Mouse (Mus musculus): ENCODE data around the gene Carmil1. TPM values are rescaled to one million over a fixed set of nuclear protein-coding genes. Genes with fewer than 3 reads are reported as not detected.

The Carmil1 gene
- polyA plus RNA-seq, 1 experiment from 2014 or later: 30.0 TPM

- DNase-seq (ENCODE audit: low spot score) (no peak), ATAC-seq (replicated peaks; ENCODE audit: low FRiP score) (no peak)
- Histone ChIP-seq H3K4me1 (replicated peaks; ENCODE audit: control insufficient read depth, insufficient read depth, low read length) (no peaks in the 10 kb centered on the region), H3K27me3 (ENCODE audit: control insufficient read depth, insufficient read depth, low read length) (no peaks in the 10 kb centered on the region), H3K36me3 (ENCODE audit: control insufficient read depth, insufficient read depth, low read length) (no peaks in the 10 kb centered on the region), H3K9me3 (ENCODE audit: control insufficient read depth, low read length) (no peaks in the 10 kb centered on the region), H3K27ac (ENCODE audit: low read depth, low read length) (no peak overlapping the region), H3K4me2 (ENCODE audit: low read depth, low read length, severe bottlenecking) (no peak overlapping the region), H3K9ac (ENCODE audit: low read length) (no peak overlapping the region), H3K4me3 (ENCODE audit: low read depth, low read length) (no peak overlapping the region)
- 70% methylated on average over 5 of the region's 5 CpGs for WGBS
Measured at GRCm38 (mm10) chr13:24027191-24028170, 253.1 kb downstream of the Carmil1 start.

- Histone ChIP-seq H3K4me2 (ENCODE audit: low read depth, low read length, severe bottlenecking) (no peak overlapping the region), H3K4me3 (ENCODE audit: low read depth, low read length) (no peak overlapping the region), H3K4me1 (replicated peaks; ENCODE audit: control insufficient read depth, insufficient read depth, low read length) (no peaks in the 10 kb centered on the region), H3K9me3 (ENCODE audit: control insufficient read depth, low read length) (no peaks in the 10 kb centered on the region), H3K27ac (ENCODE audit: low read depth, low read length) (no peak overlapping the region), H3K36me3 (ENCODE audit: control insufficient read depth, insufficient read depth, low read length) (no peaks in the 10 kb centered on the region), H3K27me3 (ENCODE audit: control insufficient read depth, insufficient read depth, low read length) (no peaks in the 10 kb centered on the region), H3K9ac (ENCODE audit: low read length) (no peak overlapping the region)
- ATAC-seq (replicated peaks; ENCODE audit: low FRiP score) (no peak), DNase-seq (ENCODE audit: low spot score) (no peak)
- WGBS: 93% methylated on average over 4 of the region's 4 CpGs
Measured at GRCm38 (mm10) chr13:24018515-24018914, 262.1 kb downstream of the Carmil1 start.

GRCm38 (mm10) chr13:24005528-24005927 is 275.1 kb downstream of the Carmil1 start:
- WGBS: 78% methylated on average over 2 of the region's 2 CpGs
- DNase-seq (ENCODE audit: low spot score) (no peak), ATAC-seq (replicated peaks; ENCODE audit: low FRiP score) (no peak)
- Histone ChIP-seq H3K4me2 (ENCODE audit: low read depth, low read length, severe bottlenecking) (no peak overlapping the region), H3K36me3 (ENCODE audit: control insufficient read depth, insufficient read depth, low read length) (no peaks in the 10 kb centered on the region), H3K27ac (ENCODE audit: low read depth, low read length) (no peak overlapping the region), H3K4me3 (ENCODE audit: low read depth, low read length) (no peak overlapping the region), H3K9me3 (ENCODE audit: control insufficient read depth, low read length) (no peaks in the 10 kb centered on the region), H3K9ac (ENCODE audit: low read length) (no peak overlapping the region), H3K4me1 (replicated peaks; ENCODE audit: control insufficient read depth, insufficient read depth, low read length) (no peaks in the 10 kb centered on the region), H3K27me3 (ENCODE audit: control insufficient read depth, insufficient read depth, low read length) (no peaks in the 10 kb centered on the region)

GRCm38 (mm10) chr13:24001797-24002196 is 278.8 kb downstream of the Carmil1 start:
- Histone ChIP-seq H3K9me3 (ENCODE audit: control insufficient read depth, low read length) (no peaks in the 10 kb centered on the region), H3K36me3 (ENCODE audit: control insufficient read depth, insufficient read depth, low read length) (no peaks in the 10 kb centered on the region), H3K9ac (ENCODE audit: low read length) (no peak overlapping the region), H3K4me2 (ENCODE audit: low read depth, low read length, severe bottlenecking) (no peak overlapping the region), H3K4me1 (replicated peaks; ENCODE audit: control insufficient read depth, insufficient read depth, low read length) (no peaks in the 10 kb centered on the region), H3K27me3 (ENCODE audit: control insufficient read depth, insufficient read depth, low read length) (no peaks in the 10 kb centered on the region), H3K27ac (ENCODE audit: low read depth, low read length) (no peak overlapping the region), H3K4me3 (ENCODE audit: low read depth, low read length) (no peak overlapping the region)
- DNase-seq (ENCODE audit: low spot score): no peak
- 68% methylated on average over 2 of the region's 2 CpGs for WGBS
- no peak for ATAC-seq (replicated peaks; ENCODE audit: low FRiP score)

- Histone ChIP-seq H3K4me1 (replicated peaks; ENCODE audit: control insufficient read depth, insufficient read depth, low read length) (no peaks in the 10 kb centered on the region), H3K36me3 (ENCODE audit: control insufficient read depth, insufficient read depth, low read length) (no peaks in the 10 kb centered on the region), H3K27ac (ENCODE audit: low read depth, low read length) (no peak overlapping the region), H3K27me3 (ENCODE audit: control insufficient read depth, insufficient read depth, low read length) (no peaks in the 10 kb centered on the region), H3K4me2 (ENCODE audit: low read depth, low read length, severe bottlenecking) (no peak overlapping the region), H3K9me3 (ENCODE audit: control insufficient read depth, low read length) (no peaks in the 10 kb centered on the region), H3K9ac (ENCODE audit: low read length) (no peak overlapping the region), H3K4me3 (ENCODE audit: low read depth, low read length) (no peak overlapping the region)
- DNase-seq (ENCODE audit: low spot score) (no peak), ATAC-seq (replicated peaks; ENCODE audit: low FRiP score) (no peak)
- 94% methylated on average over 2 of the region's 2 CpGs for WGBS
Measured at GRCm38 (mm10) chr13:24001081-24001480, 279.5 kb downstream of the Carmil1 start.

- no peaks in the 10 kb centered on the region for H3K36me3 ChIP-seq (ENCODE audit: control insufficient read depth, insufficient read depth, low read length)
- no peaks in the 10 kb centered on the region for H3K9me3 ChIP-seq (ENCODE audit: control insufficient read depth, low read length)
- H3K4me2 ChIP-seq (ENCODE audit: low read depth, low read length, severe bottlenecking): no peak overlapping the region
- H3K4me1 ChIP-seq (replicated peaks; ENCODE audit: control insufficient read depth, insufficient read depth, low read length): no peaks in the 10 kb centered on the region
- no peak overlapping the region for H3K9ac ChIP-seq (ENCODE audit: low read length)
- 88% methylated on average over 2 of the region's 2 CpGs for WGBS
- peaks cover 2% of the 10 kb centered on the region; the same call in 1 of the 2 replicates for H3K27me3 ChIP-seq (ENCODE audit: control insufficient read depth, insufficient read depth, low read length)
- DNase-seq (ENCODE audit: low spot score) (no peak), ATAC-seq (replicated peaks; ENCODE audit: low FRiP score) (no peak)
- no peak overlapping the region for H3K27ac ChIP-seq (ENCODE audit: low read depth, low read length)
- no peak overlapping the region for H3K4me3 ChIP-seq (ENCODE audit: low read depth, low read length)
Measured at GRCm38 (mm10) chr13:23998826-23999225, 281.8 kb downstream of the Carmil1 start.

- no peak overlapping the region for H3K27ac ChIP-seq (ENCODE audit: low read depth, low read length)
- no peak overlapping the region for H3K4me3 ChIP-seq (ENCODE audit: low read depth, low read length)
- H3K36me3 ChIP-seq (ENCODE audit: control insufficient read depth, insufficient read depth, low read length): no peaks in the 10 kb centered on the region
- no peaks in the 10 kb centered on the region for H3K4me1 ChIP-seq (replicated peaks; ENCODE audit: control insufficient read depth, insufficient read depth, low read length)
- WGBS: 63% methylated on average over 3 of the region's 3 CpGs
- no peak overlapping the region for H3K9ac ChIP-seq (ENCODE audit: low read length)
- no peak overlapping the region for H3K4me2 ChIP-seq (ENCODE audit: low read depth, low read length, severe bottlenecking)
- DNase-seq (ENCODE audit: low spot score) (no peak), ATAC-seq (replicated peaks; ENCODE audit: low FRiP score) (no peak)
- H3K27me3 ChIP-seq (ENCODE audit: control insufficient read depth, insufficient read depth, low read length): peaks cover 7% of the 10 kb centered on the region; the same call in 1 of the 2 replicates
- H3K9me3 ChIP-seq (ENCODE audit: control insufficient read depth, low read length): no peaks in the 10 kb centered on the region
Measured at GRCm38 (mm10) chr13:23994756-23995155, 285.8 kb downstream of the Carmil1 start.

GRCm38 (mm10) chr13:23994024-23994423 is 286.6 kb downstream of the Carmil1 start:
- ATAC-seq (replicated peaks; ENCODE audit: low FRiP score): no peak
- no peaks in the 10 kb centered on the region for H3K36me3 ChIP-seq (ENCODE audit: control insufficient read depth, insufficient read depth, low read length)
- no peak overlapping the region for H3K4me2 ChIP-seq (ENCODE audit: low read depth, low read length, severe bottlenecking)
- H3K9ac ChIP-seq (ENCODE audit: low read length): no peak overlapping the region
- H3K9me3 ChIP-seq (ENCODE audit: control insufficient read depth, low read length): no peaks in the 10 kb centered on the region
- H3K4me1 ChIP-seq (replicated peaks; ENCODE audit: control insufficient read depth, insufficient read depth, low read length): no peaks in the 10 kb centered on the region
- H3K27ac ChIP-seq (ENCODE audit: low read depth, low read length): no peak overlapping the region
- no peak for DNase-seq (ENCODE audit: low spot score)
- peaks cover 7% of the 10 kb centered on the region; the same call in 1 of the 2 replicates for H3K27me3 ChIP-seq (ENCODE audit: control insufficient read depth, insufficient read depth, low read length)
- WGBS: 11% methylated on average over 9 of the region's 9 CpGs
- H3K4me3 ChIP-seq (ENCODE audit: low read depth, low read length): no peak overlapping the region

Measured in forebrain, embryonic 11.5 days (tissue).